Mouse (Mus musculus) 3134 (cell line): Measurements from ENCODE around the gene Vmn2r38.
"Not testable (repeated sequence)": the region's sequence is repeated elsewhere in the genome, so short reads cannot be mapped to it uniquely, and the experiment has no call there.

Experiments
- DNase-seq: peaks from one replicate; pipeline ENCODE4 v3.0.0-alpha.2; 2011; ENCODE audit warnings: low spot score; ENCODE audit not compliant: insufficient read length; ENCODE audit errors: extremely low read depth

The Vmn2r38 gene

DNA sequence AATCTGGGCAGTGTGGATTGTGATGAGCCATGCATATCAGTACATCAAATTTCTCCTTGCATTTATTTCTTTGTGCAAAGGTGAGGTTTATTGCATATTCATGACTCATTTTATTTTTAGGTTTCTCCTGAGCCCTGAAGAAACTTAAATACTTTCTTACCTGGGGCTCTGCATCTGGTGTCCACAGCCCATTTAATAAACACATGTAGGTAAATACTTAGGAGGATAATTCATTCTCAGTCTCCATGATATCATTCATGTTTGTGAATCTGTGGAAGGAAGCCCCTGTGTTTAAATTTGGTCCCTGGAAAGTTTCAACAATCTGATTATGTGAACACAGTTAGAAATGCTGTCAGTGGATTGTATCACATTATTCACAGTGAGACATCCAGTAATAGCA lies at the start of gene Vmn2r38:
Gene Vmn2r38, minus strand, starts transcription at position 101 of the 400 bp plus-strand sequence.
- DNase-seq = not testable (repeated sequence)

DNA sequence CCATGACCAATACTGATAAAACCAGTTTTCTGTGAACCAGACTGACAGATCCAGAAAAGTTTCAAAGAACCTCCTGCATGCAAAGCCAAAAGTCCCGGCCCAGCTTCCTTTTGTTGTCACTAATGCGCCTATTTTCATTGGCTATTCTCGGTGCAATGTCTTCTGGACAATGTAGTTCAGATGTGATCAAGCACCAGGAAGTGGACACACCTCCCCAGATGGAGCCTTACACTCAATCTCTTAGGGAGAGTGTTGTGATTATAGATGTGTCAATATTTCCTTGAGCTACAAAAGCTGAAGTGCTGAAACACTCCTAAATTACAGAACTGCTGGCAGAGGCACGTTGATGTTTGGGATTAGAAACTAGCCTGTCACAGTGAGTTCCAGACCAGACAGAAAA lies 32.3 kb downstream of the Vmn2r38 start:
- DNase-seq = peak; percentile 4

DNA sequence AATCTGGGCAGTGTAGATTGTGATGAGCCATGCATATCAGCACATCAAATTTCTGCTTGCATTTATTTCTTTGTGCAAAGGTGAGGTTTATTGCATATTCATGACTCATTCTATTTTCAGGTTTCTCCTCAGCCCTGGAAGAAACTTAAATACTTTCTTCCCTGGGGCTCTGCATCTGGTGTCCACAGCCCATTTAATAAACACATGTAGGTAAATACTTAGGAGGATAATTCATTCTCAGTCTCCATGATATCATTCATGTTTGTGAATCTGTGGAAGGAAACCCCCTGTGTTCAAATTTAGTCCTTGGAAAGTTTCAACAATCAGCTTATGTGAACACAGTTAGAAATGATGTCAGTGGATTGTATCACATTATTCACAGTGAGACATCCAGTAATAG lies 67.0 kb downstream of the Vmn2r38 start, which contains the start of gene Vmn2r39:
Gene Vmn2r39, minus strand, starts transcription at position 101 of the 400 bp plus-strand sequence.
- not testable (repeated sequence) for DNase-seq
